Mouse (Mus musculus) gastrocnemius, postnatal 25 days (tissue): ENCODE measurements at regions not wholly inside any gene's neighbourhood (a gene's known extent, or its start where the extent isn't known, plus 50 kb on each side); places are given as distances from the start of the nearest gene placed in this dataset.
A peak's percentile ranks its signal among the peaks of the same experiment; 100 is the strongest.

ENCODE experiments used
- DNase-seq: peaks from one replicate; pipeline ENCODE4 v3.0.0; 2022

- DNase-seq = no peak
These were observed 86.9 kb downstream of the Ndufa10 start for GRCm38 (mm10) chr1:92386752-92387151.

- no peak for DNase-seq
These were observed 88.7 kb downstream of the Ndufa10 start for GRCm38 (mm10) chr1:92384945-92385344.

GRCm38 (mm10) chr1:92383749-92384148, 89.9 kb downstream of the Ndufa10 start:
- no peak for DNase-seq

GRCm38 (mm10) chr1:92379510-92379886, 94.2 kb downstream of the Ndufa10 start:
- DNase-seq = peak; percentile 53

- DNase-seq = peak; percentile 34
These were observed 94.7 kb downstream of the Ndufa10 start for GRCm38 (mm10) chr1:92378741-92379509.

- no peak for DNase-seq
These were observed 97.2 kb downstream of the Ndufa10 start for GRCm38 (mm10) chr1:92376456-92376855.

GRCm38 (mm10) chr1:92372222-92372990, 101.3 kb downstream of the Ndufa10 start:
- no peak for DNase-seq

GRCm38 (mm10) chr1:92371357-92371981, 102.2 kb downstream of the Ndufa10 start:
- no peak for DNase-seq

- DNase-seq = no peak
These were observed 102.8 kb downstream of the Ndufa10 start for GRCm38 (mm10) chr1:92370842-92371241.

GRCm38 (mm10) chr1:92369972-92370371, 103.7 kb downstream of the Ndufa10 start:
- DNase-seq = no peak

- DNase-seq = no peak
These were observed 107.4 kb downstream of the Ndufa10 start for GRCm38 (mm10) chr1:92366249-92366648.

- no peak for DNase-seq
These were observed 108.1 kb downstream of the Ndufa10 start for GRCm38 (mm10) chr1:92365366-92366075.

GRCm38 (mm10) chr1:92361677-92362076, 112.0 kb downstream of the Ndufa10 start:
- no peak for DNase-seq

GRCm38 (mm10) chr1:92360255-92360654, 113.4 kb downstream of the Ndufa10 start:
- DNase-seq = no peak

- no peak for DNase-seq
These were observed 114.2 kb downstream of the Ndufa10 start for GRCm38 (mm10) chr1:92359473-92359872.

GRCm38 (mm10) chr1:92358758-92359287, 114.8 kb downstream of the Ndufa10 start:
- no peak for DNase-seq

- peak; percentile 79 for DNase-seq
These were observed 125.2 kb downstream of the Ndufa10 start for GRCm38 (mm10) chr1:92348353-92349005.

- DNase-seq = no peak
These were observed 126.0 kb downstream of the Ndufa10 start for GRCm38 (mm10) chr1:92347656-92348055.

GRCm38 (mm10) chr1:92343768-92344167, 129.9 kb downstream of the Ndufa10 start:
- peak; percentile 88 for DNase-seq

- DNase-seq = peak; percentile 56
These were observed 130.5 kb downstream of the Ndufa10 start for GRCm38 (mm10) chr1:92343161-92343598.

GRCm38 (mm10) chr1:92341846-92342540, 131.7 kb downstream of the Ndufa10 start:
- DNase-seq = no peak
